Mouse (Mus musculus): ENCODE measurements at regions not wholly inside any gene's neighbourhood (a gene's known extent, or its start where the extent isn't known, plus 50 kb on each side); places are given as distances from the start of the nearest gene placed in this dataset.

DNA sequence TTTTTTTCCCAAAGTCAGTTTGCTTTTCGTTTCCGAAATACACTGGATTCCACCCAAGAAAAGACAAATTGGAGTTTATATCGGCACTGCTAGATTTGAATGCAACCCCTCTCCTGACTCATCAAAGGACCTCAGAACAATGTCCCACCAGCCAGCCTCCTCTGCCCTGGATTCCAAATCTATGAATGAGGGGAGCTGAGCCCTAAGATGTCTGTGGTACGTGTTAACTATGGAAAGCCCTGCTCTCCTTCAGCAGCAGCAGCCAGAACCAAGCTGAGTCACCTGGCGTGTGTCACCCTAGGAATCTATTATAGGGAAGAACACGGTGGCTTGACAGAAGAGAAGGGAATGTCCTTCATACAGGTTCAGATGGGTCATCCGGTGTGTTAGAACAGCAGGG lies 167.9 kb downstream of the Cdc5l start:
- TF ChIP-seq POLR2A (IDR thresholded peaks at IDR 0.05; ENCODE audit: borderline replicate concordance, extremely low read depth, low read depth, low read length), result no peak
- no peak for TF ChIP-seq CTCF (IDR thresholded peaks at IDR 0.05; ENCODE audit: insufficient read depth, low read length)
